Mouse (Mus musculus) stomach, postnatal 0 days (tissue): ENCODE measurements around the gene Vwa5b2. TPM values are rescaled to one million over a fixed set of nuclear protein-coding genes. Genes with fewer than 3 reads are reported as not detected.

Experiments used
- ATAC-seq: fragments of 200-750 bp; cut with Nextera tagmentation; 2 replicates; pipeline ENCODE4 v1.8.0; 2017; ENCODE audit not compliant: low FRiP score, low TSS enrichment
- DNase-seq: peaks from one replicate; pipeline ENCODE4 v3.0.0-alpha.2; 2016; ENCODE audit warnings: low spot score
- H3K27ac ChIP-seq: fragments of 300-500 bp; sonication (generic); replicated peaks from 2 replicates; pipeline ENCODE4 v1.5.1; 2014; ENCODE audit warnings: mild to moderate bottlenecking, control low read depth
- H3K27me3 ChIP-seq: fragments of 300-500 bp; sonication (generic); 2 replicates; pipeline ENCODE4 v1.6.1; 2014; ENCODE audit warnings: low read length; ENCODE audit not compliant: control insufficient read depth, insufficient read depth
- H3K36me3 ChIP-seq: fragments of 300-500 bp; sonication (generic); 2 replicates; pipeline ENCODE4 v1.6.1; 2014; ENCODE audit warnings: low read length, mixed read lengths; ENCODE audit not compliant: control insufficient read depth, insufficient read depth
- H3K4me1 ChIP-seq: fragments of 300-500 bp; sonication (generic); replicated peaks from 2 replicates; pipeline ENCODE4 v1.6.1; 2014; ENCODE audit warnings: antibody characterized with exemption; ENCODE audit not compliant: control insufficient read depth, insufficient read depth
- H3K4me2 ChIP-seq: fragments of 300-500 bp; sonication (generic); replicated peaks from 2 replicates; pipeline ENCODE4 v1.6.1; 2014; ENCODE audit warnings: low read depth, mild to moderate bottlenecking, control low read depth, moderate library complexity
- H3K4me3 ChIP-seq: fragments of 300-500 bp; sonication (generic); 2 replicates; pipeline ENCODE4 v1.5.1; 2014; ENCODE audit warnings: low read depth, low read length, control low read depth
- H3K9ac ChIP-seq: fragments of 300-500 bp; sonication (generic); 2 replicates; pipeline ENCODE4 v1.6.1; 2014; ENCODE audit warnings: mild to moderate bottlenecking, low read length, control low read depth, mixed read lengths
- H3K9me3 ChIP-seq: fragments of 300-500 bp; sonication (generic); 2 replicates; pipeline ENCODE4 v1.6.1; 2016; ENCODE audit warnings: low read length; ENCODE audit not compliant: control insufficient read depth
- CTCF ChIP-seq: IDR thresholded peaks from 2 replicates; pipeline ENCODE4 v1.5.1; 2016; ENCODE audit warnings: antibody characterized with exemption, low read depth, mild to moderate bottlenecking, moderate library complexity
- EP300 ChIP-seq: optimal IDR thresholded peaks from 2 replicates; pipeline ENCODE3; 2016; ENCODE audit warnings: antibody characterized with exemption
- WGBS: fragments of 180-500 bp; shearing (Covaris S2); extraction: QIAGEN DNeasy Blood & Tissue Kit; methylation state at CpG from one replicate; pipeline ENCODE4 v1.1.7; 2014; 5-methylcytosine and 5-hydroxymethylcytosine counted together
- polyA plus RNA-seq: library from polyadenylated mRNA; unstranded; fragments of >200 nt; fragmentation: Nextera tagmentation; extraction: Ambion mirVana; gene quantifications from 2 replicates; pipeline ENCODE4 v1.2.1, GENCODE M21; 2015

The Vwa5b2 gene
- polyA plus RNA-seq, 1 experiment from 2014 or later: 1.3 TPM

- Histone ChIP-seq H3K27ac (peak within 1 kb of the TSS; percentile 73), H3K4me1 (0 out of 2 replicates have a peak, but pooled peaks cover 3% of the 10 kb centered on the region), H3K4me3 (peak within 1 kb of the TSS; percentile 85), H3K9me3 (no peaks in the 10 kb centered on the region), H3K27me3 (no peaks in the 10 kb centered on the region), H3K9ac (peak within 1 kb of the TSS; percentile 87), H3K36me3 (peaks cover 26% of the 10 kb centered on the region), H3K4me2 (peak within 1 kb of the TSS; percentile 90)
- no peak for TF ChIP-seq EP300
- TF ChIP-seq CTCF: no peak
- peak; percentile 98 for DNase-seq
- WGBS: under 1% methylated on average over 56 of the region's 56 CpGs
- ATAC-seq: peak; percentile 98
Observed at GRCm38 (mm10) chr16:20548096-20548948, 40.9 kb upstream of the Vwa5b2 start, which contains the start of gene Abcf3. Gene Abcf3 (plus strand): TSS chr16:20548577.

GRCm38 (mm10) chr16:20549161-20549560, 40.1 kb upstream of the Vwa5b2 start:
- Histone ChIP-seq H3K4me3 (peak overlapping the region; percentile 85), H3K9me3 (no peaks in the 10 kb centered on the region), H3K9ac (peak overlapping the region; percentile 87), H3K4me1 (0 out of 2 replicates have a peak, but pooled peaks cover 3% of the 10 kb centered on the region), H3K36me3 (peaks cover 26% of the 10 kb centered on the region), H3K27ac (no peak overlapping the region), H3K4me2 (peak overlapping the region; percentile 90), H3K27me3 (no peaks in the 10 kb centered on the region)
- DNase-seq: no peak
- TF ChIP-seq CTCF (no peak), EP300 (no peak)
- no peak for ATAC-seq
- 46% methylated on average over 9 of the region's 9 CpGs for WGBS

DNA sequence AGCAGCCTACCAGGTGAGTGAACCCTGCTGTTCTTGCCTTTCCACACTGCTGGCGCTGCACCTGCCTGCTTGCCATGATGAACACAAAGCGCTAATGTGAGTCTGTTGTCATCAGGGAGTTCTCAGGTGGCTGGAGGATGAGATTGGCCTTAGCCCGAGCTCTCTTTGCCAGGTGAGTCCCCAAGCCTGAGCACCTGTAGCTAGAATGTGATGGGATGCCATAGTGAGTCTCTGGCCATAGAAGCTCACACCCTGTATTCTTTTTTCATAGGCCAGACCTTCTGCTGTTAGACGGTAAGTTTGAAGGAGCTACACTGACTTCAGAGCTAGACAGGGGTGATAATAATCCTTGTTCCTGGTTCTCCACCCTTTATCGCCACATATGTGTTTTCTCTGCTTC, 37.6 kb upstream of the Vwa5b2 start:
- no peak overlapping the region for H3K27ac ChIP-seq
- H3K27me3 ChIP-seq: no peaks in the 10 kb centered on the region
- H3K36me3 ChIP-seq: peaks cover 27% of the 10 kb centered on the region
- H3K4me2 ChIP-seq: no peak overlapping the region
- DNase-seq (no peak), ATAC-seq (no peak)
- H3K9ac ChIP-seq: no peak overlapping the region
- H3K4me1 ChIP-seq: 0 out of 2 replicates have a peak, but pooled peaks cover 3% of the 10 kb centered on the region
- no peak for TF ChIP-seq CTCF
- no peak for TF ChIP-seq EP300
- H3K9me3 ChIP-seq: no peaks in the 10 kb centered on the region
- WGBS: 93% methylated on average over 5 of the region's 5 CpGs
- no peak overlapping the region for H3K4me3 ChIP-seq

GRCm38 (mm10) chr16:20552594-20552993, 36.7 kb upstream of the Vwa5b2 start:
- Histone ChIP-seq H3K27ac (no peak overlapping the region), H3K4me1 (0 out of 2 replicates have a peak, but pooled peaks cover 3% of the 10 kb centered on the region), H3K36me3 (peaks cover 27% of the 10 kb centered on the region), H3K27me3 (no peaks in the 10 kb centered on the region), H3K4me2 (no peak overlapping the region), H3K9me3 (no peaks in the 10 kb centered on the region), H3K4me3 (no peak overlapping the region), H3K9ac (no peak overlapping the region)
- TF ChIP-seq CTCF (no peak), EP300 (no peak)
- DNase-seq (no peak), ATAC-seq (no peak)
- WGBS: 76% methylated on average over 1 of the region's 1 CpGs

DNA sequence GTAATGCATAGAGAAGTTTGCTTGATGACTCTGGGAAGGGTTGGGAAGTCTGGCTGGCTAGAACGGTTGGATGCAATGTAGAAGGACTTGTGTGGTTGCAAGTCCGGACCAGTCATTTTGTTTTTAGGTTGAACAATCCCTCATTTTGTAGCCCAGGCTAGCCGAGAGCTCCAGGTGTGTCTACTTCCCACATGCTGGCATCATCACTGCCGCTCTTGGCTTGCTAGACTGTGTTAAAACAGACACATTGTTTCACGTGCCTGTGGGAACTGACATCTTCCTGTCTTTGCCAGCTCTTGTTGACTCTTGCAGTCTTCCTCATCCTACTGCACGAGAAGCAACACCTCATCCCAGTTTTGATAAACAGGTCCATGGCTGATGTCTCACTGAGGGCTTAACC, 34.3 kb upstream of the Vwa5b2 start:
- TF ChIP-seq EP300: no peak
- no peak for TF ChIP-seq CTCF
- H3K9me3 ChIP-seq: no peaks in the 10 kb centered on the region
- H3K36me3 ChIP-seq: peaks cover 42% of the 10 kb centered on the region
- 90% methylated on average over 6 of the region's 6 CpGs for WGBS
- ATAC-seq (no peak), DNase-seq (no peak)
- no peaks in the 10 kb centered on the region for H3K4me1 ChIP-seq
- H3K4me2 ChIP-seq: no peak overlapping the region
- no peak overlapping the region for H3K9ac ChIP-seq
- no peak overlapping the region for H3K27ac ChIP-seq
- no peaks in the 10 kb centered on the region for H3K27me3 ChIP-seq
- no peak overlapping the region for H3K4me3 ChIP-seq

DNA sequence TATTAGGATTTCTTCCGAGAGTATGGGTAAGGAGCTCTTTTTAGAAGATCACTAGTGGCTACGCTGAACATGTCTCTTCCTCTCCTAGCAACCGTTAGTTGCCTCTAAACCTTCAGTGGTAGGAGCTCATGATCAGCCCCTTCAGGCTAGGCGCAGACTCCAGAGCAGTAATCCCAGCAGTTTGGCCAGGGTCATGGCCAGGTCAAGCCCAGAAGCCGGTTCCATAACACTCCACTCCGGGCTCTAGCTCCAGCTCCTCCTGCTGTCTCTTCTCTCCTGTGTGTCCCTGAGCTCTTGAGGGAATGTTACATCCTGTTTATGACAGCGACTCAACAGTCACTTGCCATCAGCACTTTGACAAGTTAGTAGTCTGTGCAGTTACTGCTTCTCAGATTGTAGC, 31.9 kb upstream of the Vwa5b2 start:
- peaks cover 26% of the 10 kb centered on the region for H3K36me3 ChIP-seq

More for the DNA sequence above, 31.9 kb upstream of the Vwa5b2 start:
- ATAC-seq: no peak
- Histone ChIP-seq H3K9ac (no peak overlapping the region), H3K4me2 (no peak overlapping the region), H3K27me3 (no peaks in the 10 kb centered on the region), H3K9me3 (no peaks in the 10 kb centered on the region), H3K4me3 (no peak overlapping the region), H3K4me1 (no peaks in the 10 kb centered on the region), H3K27ac (no peak overlapping the region)
- no peak for TF ChIP-seq EP300
- no peak for TF ChIP-seq CTCF
- 66% methylated on average over 7 of the region's 7 CpGs for WGBS
- no peak for DNase-seq
